Mouse (Mus musculus) embryonic fibroblast, embryonic 13.5 days (primary cell): Measurements from ENCODE around the gene Cybc1. TPM values are rescaled to one million over a fixed set of nuclear protein-coding genes. Genes with fewer than 3 reads are reported as not detected.

Experiments
- H3K27ac ChIP-seq: 2 replicates; pipeline ENCODE4 v1.5.1; 2012; ENCODE audit warnings: low read length, control low read depth, inconsistent platforms; ENCODE audit not compliant: insufficient read depth
- H3K4me1 ChIP-seq: 2 replicates; pipeline ENCODE4 v1.6.1; 2011; ENCODE audit warnings: low read length; ENCODE audit not compliant: control insufficient read depth, insufficient read depth
- H3K4me3 ChIP-seq: 2 replicates; pipeline ENCODE4 v1.5.1; 2011; ENCODE audit warnings: mild to moderate bottlenecking, control low read depth, low read length; ENCODE audit not compliant: insufficient read depth
- CTCF ChIP-seq: IDR thresholded peaks from 2 replicates; pipeline ENCODE4 v1.5.1; 2011; ENCODE audit warnings: mild to moderate bottlenecking, control low read depth, low read length, moderate library complexity, borderline replicate concordance; ENCODE audit not compliant: insufficient read depth
- POLR2A ChIP-seq: IDR thresholded peaks from 2 replicates; pipeline ENCODE4 v1.6.1; 2011; ENCODE audit warnings: low read depth, mild to moderate bottlenecking, control low read depth, low read length, moderate library complexity
- polyA plus RNA-seq: library from polyadenylated mRNA; stranded (reverse); fragments of >200 nt; gene quantifications from 2 replicates; pipeline ENCODE4 v1.2.4, GENCODE M21; 2011; ENCODE audit warnings: low read depth; ENCODE audit not compliant: missing spikeins, insufficient read length

Cybc1 gene
- polyA plus RNA-seq, 1 experiment = 33.9 TPM

- H3K4me1 ChIP-seq = no peaks in the 10 kb centered on the region
- H3K27ac ChIP-seq = no peak overlapping the region
- no peak overlapping the region for H3K4me3 ChIP-seq
- TF ChIP-seq POLR2A = no peak
- TF ChIP-seq CTCF = no peak
Measured at GRCm38 (mm10) chr11:121189681-121190080, 39.4 kb downstream of the Cybc1 start.

GRCm38 (mm10) chr11:121176285-121177270, 52.5 kb downstream of the Cybc1 start:
- Histone ChIP-seq H3K27ac (no peak overlapping the region), H3K4me3 (no peak overlapping the region), H3K4me1 (no peaks in the 10 kb centered on the region)
- no peak for TF ChIP-seq POLR2A
- peak; percentile 80 for TF ChIP-seq CTCF

GRCm38 (mm10) chr11:121174234-121174633, 54.9 kb downstream of the Cybc1 start:
- no peaks in the 10 kb centered on the region for H3K4me1 ChIP-seq
- TF ChIP-seq CTCF (no peak), POLR2A (no peak)
- no peak overlapping the region for H3K27ac ChIP-seq
- H3K4me3 ChIP-seq = no peak overlapping the region

- H3K4me3 ChIP-seq = no peak overlapping the region
- no peak overlapping the region for H3K27ac ChIP-seq
- TF ChIP-seq CTCF (no peak), POLR2A (no peak)
- H3K4me1 ChIP-seq = no peaks in the 10 kb centered on the region
Measured at GRCm38 (mm10) chr11:121173203-121173602, 55.9 kb downstream of the Cybc1 start.

Other genes starting within 250 kb of the Cybc1 start
- 141 and 142 TPM in 2 replicates for gene Csnk1d, start 238.0 kb downstream of the Cybc1 start, polyA plus RNA-seq
- not detected in 2 replicates for gene Cd7, start 189.9 kb downstream of the Cybc1 start, polyA plus RNA-seq
- not detected in 2 replicates for gene Sectm1b, start 165.8 kb downstream of the Cybc1 start, polyA plus RNA-seq
- not detected in 2 replicates for gene Sectm1a, start 148.1 kb downstream of the Cybc1 start, polyA plus RNA-seq
- gene Tex19.2, start 110.6 kb downstream of the Cybc1 start, polyA plus RNA-seq = not detected in 2 replicates
- not detected in 2 replicates for gene Tex19.1, start 83.2 kb downstream of the Cybc1 start, polyA plus RNA-seq
- not detected in 2 replicates for gene Uts2r, start 69.1 kb downstream of the Cybc1 start, polyA plus RNA-seq
- gene Hexdc, start 24.9 kb downstream of the Cybc1 start, polyA plus RNA-seq = 4.9 and 8.3 TPM in 2 replicates
- gene Ogfod3, start 24.6 kb downstream of the Cybc1 start, polyA plus RNA-seq = 3.6 and 4.5 TPM in 2 replicates
- 22.4 and 22.5 TPM in 2 replicates for gene Narf, start 7.9 kb upstream of the Cybc1 start, polyA plus RNA-seq
- gene Foxk2, start 30.7 kb upstream of the Cybc1 start, polyA plus RNA-seq = 49.4 and 55.8 TPM in 2 replicates
- gene Wdr45b, start 125.1 kb upstream of the Cybc1 start, polyA plus RNA-seq = 72.2 and 81.6 TPM in 2 replicates
- gene Rab40b, start 158.9 kb upstream of the Cybc1 start, polyA plus RNA-seq = 1.7 and 2.6 TPM in 2 replicates
- 6.9 and 9.0 TPM in 2 replicates for gene Fn3krp, start 192.1 kb upstream of the Cybc1 start, polyA plus RNA-seq
- not detected in 2 replicates for gene Fn3k, start 205.6 kb upstream of the Cybc1 start, polyA plus RNA-seq
- gene Tbcd, start 222.6 kb upstream of the Cybc1 start, polyA plus RNA-seq = 41.0 and 43.2 TPM in 2 replicates